Mouse (Mus musculus): ENCODE measurements around the gene Med22. TPM values are rescaled to one million over a fixed set of nuclear protein-coding genes. Genes with fewer than 3 reads are reported as not detected.

The Med22 gene
- polyA plus RNA-seq, 1 experiment, result 46.5 TPM

DNA sequence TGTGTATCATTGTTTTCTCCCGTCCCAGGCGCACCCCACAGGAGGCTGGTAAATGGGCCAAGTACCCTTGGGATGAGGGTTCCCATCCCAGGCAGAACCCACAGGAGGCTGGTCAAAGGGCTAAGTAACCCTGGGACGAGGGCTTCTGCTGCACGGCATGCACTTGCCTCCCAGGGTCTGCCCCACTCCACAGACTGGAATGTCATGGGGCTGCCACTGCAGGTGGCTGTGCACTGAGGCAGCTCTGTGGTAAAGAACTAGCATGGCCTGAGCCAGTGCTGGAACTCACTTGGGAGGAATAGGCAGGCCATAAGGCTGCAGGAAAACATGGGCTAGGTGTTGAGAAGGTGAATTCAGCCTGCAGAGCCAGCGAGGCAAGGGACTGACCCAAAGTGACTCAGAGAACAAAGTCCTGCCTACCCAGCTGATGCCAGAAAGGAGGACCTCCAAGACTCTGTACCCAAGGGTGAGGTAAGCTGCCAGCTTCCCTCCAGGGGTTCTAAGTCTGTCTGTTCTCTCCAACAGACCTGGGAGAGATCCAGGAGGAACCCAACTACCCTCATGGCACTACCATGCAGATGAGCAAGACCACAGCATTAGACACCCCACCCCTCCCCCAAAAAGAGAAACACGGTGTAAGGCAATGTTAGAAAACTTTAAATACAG, 9.8 kb upstream of the Med22 start:
- H3K4me1 ChIP-seq (replicated peaks; ENCODE audit: control insufficient read depth, insufficient read depth, low read length), result peaks cover 20% of the 10 kb centered on the region
- TF ChIP-seq CTCF (IDR thresholded peaks at IDR 0.05; ENCODE audit: borderline replicate concordance, control insufficient read depth, extremely low read depth, insufficient read depth, low read length, poor library complexity) (no peak), POLR2A (IDR thresholded peaks at IDR 0.05; ENCODE audit: control insufficient read depth, extremely low read depth, insufficient read depth, low read length, poor library complexity) (no peak)
- no peaks in the 10 kb centered on the region for H3K27me3 ChIP-seq (ENCODE audit: control insufficient read depth, insufficient read depth, low read length)
- no peak overlapping the region for H3K4me3 ChIP-seq (ENCODE audit: control insufficient read depth, insufficient read depth, low read length)
- no peak overlapping the region for H3K27ac ChIP-seq (ENCODE audit: control insufficient read depth, insufficient read depth, low read length)
- peaks cover 63% of the 10 kb centered on the region for H3K36me3 ChIP-seq (ENCODE audit: control insufficient read depth, insufficient read depth, low read length)
- no peak for DNase-seq
- WGBS, result 97% methylated on average over 6 of the region's 6 CpGs

DNA sequence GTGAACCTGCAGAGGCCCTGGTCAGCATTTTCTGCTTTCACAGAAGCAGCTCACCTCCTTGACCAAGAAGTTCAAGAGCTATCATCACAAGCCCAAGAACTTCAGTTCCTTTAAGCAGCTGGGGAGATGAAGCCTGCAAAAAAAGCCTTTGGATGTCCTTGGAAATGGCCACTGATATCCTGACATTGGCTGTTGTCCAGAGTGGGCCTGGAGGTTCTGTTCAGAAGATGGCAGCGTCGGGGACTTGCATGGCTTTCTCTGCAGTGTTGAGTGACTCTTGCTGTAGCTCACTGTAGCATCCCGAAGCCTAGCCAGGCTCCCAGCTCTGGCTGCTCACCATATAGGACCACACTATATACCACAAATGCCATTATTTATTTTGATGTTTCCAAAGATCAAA, 9.2 kb upstream of the Med22 start:
- H3K4me3 ChIP-seq (ENCODE audit: control insufficient read depth, insufficient read depth, low read length), result no peak overlapping the region
- H3K36me3 ChIP-seq (ENCODE audit: control insufficient read depth, insufficient read depth, low read length), result peaks cover 56% of the 10 kb centered on the region
- peaks cover 23% of the 10 kb centered on the region for H3K4me1 ChIP-seq (replicated peaks; ENCODE audit: control insufficient read depth, insufficient read depth, low read length)
- no peak overlapping the region for H3K27ac ChIP-seq (ENCODE audit: control insufficient read depth, insufficient read depth, low read length)
- no peak for TF ChIP-seq CTCF (IDR thresholded peaks at IDR 0.05; ENCODE audit: borderline replicate concordance, control insufficient read depth, extremely low read depth, insufficient read depth, low read length, poor library complexity)
- no peak for TF ChIP-seq POLR2A (IDR thresholded peaks at IDR 0.05; ENCODE audit: control insufficient read depth, extremely low read depth, insufficient read depth, low read length, poor library complexity)
- 94% methylated on average over 3 of the region's 3 CpGs for WGBS
- no peak for DNase-seq
- no peaks in the 10 kb centered on the region for H3K27me3 ChIP-seq (ENCODE audit: control insufficient read depth, insufficient read depth, low read length)

GRCm38 (mm10) chr2:26916738-26917137, 6.3 kb upstream of the Med22 start:
- TF ChIP-seq CTCF (IDR thresholded peaks at IDR 0.05; ENCODE audit: borderline replicate concordance, control insufficient read depth, extremely low read depth, insufficient read depth, low read length, poor library complexity) (no peak), POLR2A (IDR thresholded peaks at IDR 0.05; ENCODE audit: control insufficient read depth, extremely low read depth, insufficient read depth, low read length, poor library complexity) (no peak)
- 4% methylated on average over 13 of the region's 13 CpGs for WGBS
- peaks cover 50% of the 10 kb centered on the region for H3K36me3 ChIP-seq (ENCODE audit: control insufficient read depth, insufficient read depth, low read length)
- H3K4me1 ChIP-seq (replicated peaks; ENCODE audit: control insufficient read depth, insufficient read depth, low read length), result peaks cover 30% of the 10 kb centered on the region
- no peak overlapping the region for H3K27ac ChIP-seq (ENCODE audit: control insufficient read depth, insufficient read depth, low read length)
- no peaks in the 10 kb centered on the region for H3K27me3 ChIP-seq (ENCODE audit: control insufficient read depth, insufficient read depth, low read length)
- peak overlapping the region; percentile 86 for H3K4me3 ChIP-seq (ENCODE audit: control insufficient read depth, insufficient read depth, low read length)
- DNase-seq, result no peak

DNA sequence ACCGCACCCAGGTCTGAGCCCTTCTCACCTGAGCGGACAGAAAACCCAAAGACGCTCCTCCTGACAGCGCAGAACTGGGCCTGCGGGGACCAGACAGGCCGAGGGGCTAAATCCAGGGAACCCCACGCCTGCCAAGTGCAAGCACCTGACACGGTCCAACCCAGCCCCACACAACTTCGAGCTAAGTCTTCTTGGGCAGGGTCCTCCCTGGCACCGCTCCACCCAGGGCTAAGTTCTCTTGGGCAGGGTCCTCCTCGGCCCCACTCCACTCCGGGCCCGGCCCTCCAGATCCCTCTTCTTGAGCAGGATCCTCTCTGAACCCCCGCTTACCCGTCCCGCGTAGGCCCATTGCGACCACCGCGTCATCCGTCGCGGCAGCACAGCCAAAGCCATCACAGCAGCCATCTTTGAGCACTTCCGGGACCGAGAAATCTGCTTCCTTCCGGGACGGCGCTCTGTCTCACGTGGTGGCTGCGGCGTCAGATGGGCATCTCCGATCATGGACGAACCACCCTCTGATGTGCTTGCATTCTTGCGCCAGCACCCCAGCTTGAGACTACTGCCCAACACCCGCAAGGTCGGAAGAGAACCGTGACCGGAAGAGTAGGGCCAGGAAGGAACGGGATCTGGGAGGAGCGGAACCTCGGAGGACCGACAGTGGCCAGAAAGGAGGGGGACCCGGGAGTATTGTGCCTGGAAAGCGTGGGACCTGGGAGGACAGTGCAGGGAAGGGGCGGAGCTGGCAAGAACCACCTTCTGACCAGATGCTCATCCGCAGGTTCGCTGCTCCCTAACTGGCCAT, 5.7 kb upstream of the Med22 start, which contains the start of the genes Surf2 and Surf1:
Gene Surf2, plus strand, starts transcription at position 441 of the 802 bp plus-strand sequence.
Gene Surf1, minus strand, starts transcription at position 604 of the 802 bp plus-strand sequence.
- H3K27ac ChIP-seq (ENCODE audit: control insufficient read depth, insufficient read depth, low read length), result no peak within 1 kb of the TSS

GRCm38 (mm10) chr2:26914148-26914941, 3.9 kb upstream of the Med22 start:
- TF ChIP-seq CTCF (IDR thresholded peaks at IDR 0.05; ENCODE audit: borderline replicate concordance, control insufficient read depth, extremely low read depth, insufficient read depth, low read length, poor library complexity), result no peak
- no peak for TF ChIP-seq POLR2A (IDR thresholded peaks at IDR 0.05; ENCODE audit: control insufficient read depth, extremely low read depth, insufficient read depth, low read length, poor library complexity)
- Histone ChIP-seq H3K27ac (ENCODE audit: control insufficient read depth, insufficient read depth, low read length) (no peak overlapping the region), H3K4me3 (ENCODE audit: control insufficient read depth, insufficient read depth, low read length) (no peak overlapping the region), H3K27me3 (ENCODE audit: control insufficient read depth, insufficient read depth, low read length) (no peaks in the 10 kb centered on the region), H3K4me1 (replicated peaks; ENCODE audit: control insufficient read depth, insufficient read depth, low read length) (peaks cover 39% of the 10 kb centered on the region), H3K36me3 (ENCODE audit: control insufficient read depth, insufficient read depth, low read length) (peaks cover 26% of the 10 kb centered on the region)
- DNase-seq, result no peak
- WGBS, result 89% methylated on average over 8 of the region's 8 CpGs

More for the DNA sequence above, 5.7 kb upstream of the Med22 start, which contains the start of the genes Surf2 and Surf1:
- H3K4me1 ChIP-seq (replicated peaks; ENCODE audit: control insufficient read depth, insufficient read depth, low read length), result peaks cover 34% of the 10 kb centered on the region
- 2% methylated on average over 47 of the region's 47 CpGs for WGBS
- peak; percentile 49; the same call in 1 of the 2 replicates for TF ChIP-seq POLR2A (IDR thresholded peaks at IDR 0.05; ENCODE audit: control insufficient read depth, extremely low read depth, insufficient read depth, low read length, poor library complexity)
- TF ChIP-seq CTCF (IDR thresholded peaks at IDR 0.05; ENCODE audit: borderline replicate concordance, control insufficient read depth, extremely low read depth, insufficient read depth, low read length, poor library complexity), result no peak
- DNase-seq, result peak; percentile 71
- no peaks in the 10 kb centered on the region for H3K27me3 ChIP-seq (ENCODE audit: control insufficient read depth, insufficient read depth, low read length)
- peaks cover 44% of the 10 kb centered on the region for H3K36me3 ChIP-seq (ENCODE audit: control insufficient read depth, insufficient read depth, low read length)
- peak within 1 kb of the TSS; percentile 86 for H3K4me3 ChIP-seq (ENCODE audit: control insufficient read depth, insufficient read depth, low read length)
